Mouse (Mus musculus) C2C12 (cell line): ENCODE results near the gene Gemin8. TPM values are rescaled to one million over a fixed set of nuclear protein-coding genes. Genes with fewer than 3 reads are reported as not detected.

ENCODE experiments used
- H3K27me3 ChIP-seq: one replicate; pipeline ENCODE4 v1.6.1; 2011; ENCODE audit not compliant: control insufficient read depth, insufficient read depth, insufficient read length
- H3K36me3 ChIP-seq: one replicate; pipeline ENCODE4 v1.6.1; 2011; ENCODE audit not compliant: control insufficient read depth, insufficient read depth
- H3K4me3 ChIP-seq: one replicate; pipeline ENCODE4 v1.5.1; 2011; ENCODE audit warnings: mild to moderate bottlenecking, control low read depth; ENCODE audit not compliant: poor library complexity, insufficient read depth, severe bottlenecking
- H3K79me2 ChIP-seq: one replicate; pipeline ENCODE4 v1.6.1; 2011; ENCODE audit not compliant: control insufficient read depth, insufficient read depth
- H3K79me3 ChIP-seq: one replicate; pipeline ENCODE4 v1.6.1; 2011; ENCODE audit warnings: low read depth, control low read depth
- H3ac ChIP-seq: one replicate; pipeline ENCODE3; 2011; ENCODE audit warnings: low read depth; ENCODE audit not compliant: control insufficient read depth, insufficient read length
- CEBPB ChIP-seq: IDR thresholded peaks from one replicate; pipeline ENCODE4 v1.6.1; 2011; ENCODE audit warnings: low read depth, mild to moderate bottlenecking, control low read depth, moderate library complexity
- CTCF ChIP-seq: IDR thresholded peaks from one replicate; pipeline ENCODE4 v1.5.1; 2011; ENCODE audit not compliant: control insufficient read depth, insufficient read depth, insufficient read length
- FOSL1 ChIP-seq: IDR thresholded peaks from one replicate; pipeline ENCODE4 v1.8.0; 2011; ENCODE audit warnings: mild to moderate bottlenecking, low read length; ENCODE audit not compliant: poor library complexity, insufficient read depth, severe bottlenecking
- MAX ChIP-seq: IDR thresholded peaks from one replicate; pipeline ENCODE4 v1.6.1; 2011; ENCODE audit warnings: mild to moderate bottlenecking, control low read depth
- MYOD1 ChIP-seq: IDR thresholded peaks from one replicate; pipeline ENCODE4 v1.6.1; 2011; ENCODE audit warnings: low read depth; ENCODE audit not compliant: control insufficient read depth, insufficient read length
- MYOG ChIP-seq: IDR thresholded peaks from one replicate; pipeline ENCODE4 v1.6.1; 2011; ENCODE audit not compliant: control insufficient read depth, insufficient read length; ENCODE audit errors: extremely low read depth
- USF1 ChIP-seq: IDR thresholded peaks from one replicate; pipeline ENCODE4 v1.6.1; 2011; ENCODE audit warnings: low read depth, mild to moderate bottlenecking, control low read depth, moderate library complexity
- polyA plus RNA-seq: library from polyadenylated mRNA; unstranded; fragments of >200 nt; fragmentation: generic; extraction: Trizol; gene quantifications from one replicate; pipeline ENCODE4 v1.2.1, GENCODE M21; 2012; ENCODE audit warnings: missing spikeins

Gemin8 gene
- polyA plus RNA-seq, 1 experiment: 8.0 TPM

- H3K36me3 ChIP-seq: no peaks in the 10 kb centered on the region
- no peaks in the 10 kb centered on the region for H3K27me3 ChIP-seq
- TF ChIP-seq USF1 (no peak), MYOG (no peak), MYOD1 (no peak), CEBPB (no peak), CTCF (no peak), MAX (no peak), FOSL1 (no peak)
- no peaks in the 10 kb centered on the region for H3K79me2 ChIP-seq
- H3K79me3 ChIP-seq: no peaks in the 10 kb centered on the region
- H3K4me3 ChIP-seq: no peak overlapping the region
- no peak overlapping the region for H3ac ChIP-seq
These were observed 46.5 kb downstream of the Gemin8 start for GRCm38 (mm10) chrX:166216720-166217119.

GRCm38 (mm10) chrX:166219331-166219730 is 49.1 kb downstream of the Gemin8 start:
- no peaks in the 10 kb centered on the region for H3K27me3 ChIP-seq
- no peaks in the 10 kb centered on the region for H3K79me3 ChIP-seq
- H3K4me3 ChIP-seq: no peak overlapping the region
- H3K79me2 ChIP-seq: no peaks in the 10 kb centered on the region
- no peaks in the 10 kb centered on the region for H3K36me3 ChIP-seq
- H3ac ChIP-seq: no peak overlapping the region
- TF ChIP-seq USF1 (no peak), CTCF (no peak), CEBPB (no peak), MAX (no peak), MYOG (no peak), FOSL1 (no peak), MYOD1 (no peak)

GRCm38 (mm10) chrX:166226856-166227255 is 56.6 kb downstream of the Gemin8 start:
- no peaks in the 10 kb centered on the region for H3K36me3 ChIP-seq
- H3ac ChIP-seq: no peak overlapping the region
- H3K79me2 ChIP-seq: no peaks in the 10 kb centered on the region
- no peak for TF ChIP-seq MYOD1
- TF ChIP-seq CTCF: no peak
- TF ChIP-seq CEBPB: no peak
- no peak for TF ChIP-seq USF1
- no peak for TF ChIP-seq MAX
- no peak for TF ChIP-seq FOSL1
- TF ChIP-seq MYOG: no peak
- H3K79me3 ChIP-seq: no peaks in the 10 kb centered on the region
- no peak overlapping the region for H3K4me3 ChIP-seq
- no peaks in the 10 kb centered on the region for H3K27me3 ChIP-seq

- H3K79me3 ChIP-seq: no peaks in the 10 kb centered on the region
- H3K79me2 ChIP-seq: no peaks in the 10 kb centered on the region
- no peak overlapping the region for H3ac ChIP-seq
- no peaks in the 10 kb centered on the region for H3K27me3 ChIP-seq
- TF ChIP-seq USF1 (no peak), MYOD1 (no peak), MYOG (no peak), CEBPB (no peak), CTCF (no peak), MAX (no peak), FOSL1 (no peak)
- no peak overlapping the region for H3K4me3 ChIP-seq
- H3K36me3 ChIP-seq: no peaks in the 10 kb centered on the region
These were observed 59.5 kb downstream of the Gemin8 start for GRCm38 (mm10) chrX:166229750-166230149.

GRCm38 (mm10) chrX:166230515-166231267 is 60.4 kb downstream of the Gemin8 start:
- H3K79me2 ChIP-seq: no peaks in the 10 kb centered on the region
- H3K79me3 ChIP-seq: no peaks in the 10 kb centered on the region
- H3K27me3 ChIP-seq: no peaks in the 10 kb centered on the region
- no peak overlapping the region for H3ac ChIP-seq
- H3K36me3 ChIP-seq: no peaks in the 10 kb centered on the region
- no peak overlapping the region for H3K4me3 ChIP-seq
- TF ChIP-seq MYOG (no peak), FOSL1 (no peak), MAX (no peak), CEBPB (no peak), USF1 (no peak)

GRCm38 (mm10) chrX:166236131-166236530 is 65.9 kb downstream of the Gemin8 start:
- no peaks in the 10 kb centered on the region for H3K79me3 ChIP-seq
- H3K27me3 ChIP-seq: no peaks in the 10 kb centered on the region

More at GRCm38 (mm10) chrX:166236131-166236530, 65.9 kb downstream of the Gemin8 start:
- Histone ChIP-seq H3K4me3 (no peak overlapping the region), H3K79me2 (no peaks in the 10 kb centered on the region), H3ac (no peak overlapping the region), H3K36me3 (no peaks in the 10 kb centered on the region)
- no peak for TF ChIP-seq USF1
- TF ChIP-seq CTCF: no peak
- no peak for TF ChIP-seq FOSL1
- TF ChIP-seq CEBPB: no peak
- no peak for TF ChIP-seq MYOD1
- TF ChIP-seq MYOG: no peak
- no peak for TF ChIP-seq MAX
